Mouse (Mus musculus): ENCODE measurements around the gene Slc6a6.

DNA sequence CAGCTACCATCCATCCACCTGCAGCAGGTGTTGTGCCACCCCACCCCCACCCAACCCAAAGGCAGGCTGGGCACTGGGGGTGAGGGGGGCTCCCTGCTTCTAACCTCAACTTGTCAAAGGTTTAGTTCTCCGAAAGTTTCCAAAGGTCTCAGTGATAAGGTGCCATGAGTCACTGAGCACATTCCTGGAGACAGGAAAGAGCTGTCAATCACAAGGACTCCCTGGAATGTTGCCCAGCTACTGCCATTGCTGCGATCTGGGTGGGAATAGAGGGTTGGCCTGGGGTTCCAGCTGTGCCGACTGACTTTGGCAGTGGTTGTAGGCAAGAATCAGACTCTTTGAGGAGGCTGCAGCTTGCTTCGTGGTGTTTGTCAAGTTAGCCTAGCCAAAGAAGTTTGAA lies 2.7 kb downstream of the Slc6a6 start:
- TF ChIP-seq POLR2A (IDR thresholded peaks at IDR 0.05; ENCODE audit: insufficient read depth, low read length) (no peak), EP300 (IDR thresholded peaks at IDR 0.05; ENCODE audit: insufficient read depth, low read depth, low read length) (no peak), CTCF (IDR thresholded peaks at IDR 0.05; ENCODE audit: low read depth, low read length) (no peak)
